Mouse (Mus musculus): ENCODE data around the gene Thsd4. TPM values are rescaled to one million over a fixed set of nuclear protein-coding genes. Genes with fewer than 3 reads are reported as not detected.

Thsd4 gene
- polyA plus RNA-seq, 1 experiment from 2014 or later = 12.3 TPM

DNA sequence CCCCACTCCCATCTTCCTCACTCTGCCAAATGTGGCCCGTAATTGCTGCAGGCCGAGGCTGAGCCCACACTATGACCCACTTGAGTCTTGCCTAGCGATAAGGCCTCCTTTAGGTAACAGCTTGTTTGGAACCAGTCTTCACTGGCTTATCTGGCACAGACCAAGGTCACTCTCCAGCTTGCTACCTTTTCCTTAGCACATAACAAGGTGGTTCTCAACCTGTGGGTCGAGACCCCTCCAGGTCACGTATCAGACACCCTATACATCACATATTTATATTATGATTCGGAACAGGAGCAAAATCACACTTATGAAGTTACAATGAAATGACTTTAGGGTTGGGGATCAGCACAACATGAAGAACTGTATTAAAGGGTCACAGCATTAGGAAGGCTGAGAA is 495.9 kb downstream of the Thsd4 start:
- H3K36me3 ChIP-seq = no peaks in the 10 kb centered on the region
- WGBS = 82% methylated on average over 6 of the region's 6 CpGs
- no peaks in the 10 kb centered on the region for H3K9me3 ChIP-seq
- peaks cover 31% of the 10 kb centered on the region for H3K4me1 ChIP-seq
- no peak overlapping the region for H3K4me2 ChIP-seq (replicated peaks)
- H3K9ac ChIP-seq = no peak overlapping the region
- no peak overlapping the region for H3K27ac ChIP-seq
- ATAC-seq (ENCODE audit: insufficient number of reproducible peaks, insufficient read depth, low FRiP score, low TSS enrichment) = no peak
- no peak overlapping the region for H3K4me3 ChIP-seq
- no peaks in the 10 kb centered on the region for H3K27me3 ChIP-seq

DNA sequence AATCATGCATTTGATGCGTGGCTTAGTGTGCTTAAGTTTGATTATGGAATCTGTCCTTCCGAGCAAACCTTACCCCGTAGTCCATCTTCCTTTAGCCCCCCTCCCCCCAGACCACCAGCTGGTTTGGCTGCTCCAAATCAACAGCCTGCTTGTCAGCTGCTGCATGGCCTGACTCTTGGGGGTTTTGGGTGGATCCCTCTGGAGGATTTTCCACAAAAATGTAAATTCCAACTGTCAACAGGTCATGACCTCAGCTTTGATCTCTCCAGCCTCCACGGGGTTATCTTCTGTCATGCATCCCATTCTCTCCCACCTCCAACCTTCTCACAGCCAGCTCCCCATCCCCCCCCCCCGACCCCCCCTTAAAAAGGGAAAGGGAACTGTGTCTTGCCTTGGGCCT is 496.9 kb downstream of the Thsd4 start:
- 10% methylated on average over 5 of the region's 5 CpGs for WGBS
- Histone ChIP-seq H3K9ac (no peak overlapping the region), H3K36me3 (no peaks in the 10 kb centered on the region), H3K4me3 (no peak overlapping the region), H3K9me3 (no peaks in the 10 kb centered on the region), H3K27me3 (no peaks in the 10 kb centered on the region), H3K27ac (no peak overlapping the region), H3K4me2 (replicated peaks) (no peak overlapping the region), H3K4me1 (peaks cover 31% of the 10 kb centered on the region)
- no peak for ATAC-seq (ENCODE audit: insufficient number of reproducible peaks, insufficient read depth, low FRiP score, low TSS enrichment)

GRCm38 (mm10) chr9:60024545-60024944 is 497.3 kb downstream of the Thsd4 start:
- Histone ChIP-seq H3K4me1 (peaks cover 31% of the 10 kb centered on the region), H3K4me2 (replicated peaks) (no peak overlapping the region), H3K36me3 (no peaks in the 10 kb centered on the region), H3K4me3 (no peak overlapping the region), H3K9me3 (no peaks in the 10 kb centered on the region), H3K9ac (no peak overlapping the region), H3K27ac (no peak overlapping the region), H3K27me3 (no peaks in the 10 kb centered on the region)
- no peak for ATAC-seq (ENCODE audit: insufficient number of reproducible peaks, insufficient read depth, low FRiP score, low TSS enrichment)
- 15% methylated on average over 5 of the region's 5 CpGs for WGBS

- Histone ChIP-seq H3K4me3 (no peak overlapping the region), H3K27me3 (no peaks in the 10 kb centered on the region), H3K36me3 (no peaks in the 10 kb centered on the region), H3K9ac (no peak overlapping the region), H3K4me1 (peaks cover 31% of the 10 kb centered on the region), H3K9me3 (no peaks in the 10 kb centered on the region), H3K27ac (no peak overlapping the region), H3K4me2 (replicated peaks) (no peak overlapping the region)
- no peak for ATAC-seq (ENCODE audit: insufficient number of reproducible peaks, insufficient read depth, low FRiP score, low TSS enrichment)
- WGBS = 50% methylated on average over 3 of the region's 3 CpGs
Observed at GRCm38 (mm10) chr9:60022331-60022730, 499.5 kb downstream of the Thsd4 start.

DNA sequence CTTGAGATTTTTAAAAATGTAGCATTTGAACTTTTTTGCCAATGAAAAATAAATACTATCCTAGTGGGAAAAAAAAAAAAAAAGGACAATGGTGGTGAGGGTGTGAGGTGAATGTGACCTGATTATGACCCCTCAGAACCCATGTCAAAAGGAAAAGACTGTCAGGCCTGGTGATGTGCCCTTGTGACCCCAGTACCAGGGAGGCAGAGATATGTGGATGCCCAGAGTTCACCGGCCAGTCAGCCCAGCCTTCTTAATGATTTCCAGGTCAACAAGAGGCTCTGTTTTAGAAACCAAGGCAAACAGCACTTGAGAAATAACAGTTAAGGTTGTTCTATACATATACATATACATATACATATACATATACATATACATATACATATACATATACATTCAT is 501.4 kb downstream of the Thsd4 start:
- ATAC-seq (ENCODE audit: insufficient number of reproducible peaks, insufficient read depth, low FRiP score, low TSS enrichment) = no peak
- no peak overlapping the region for H3K27ac ChIP-seq
- H3K4me2 ChIP-seq (replicated peaks) = no peak overlapping the region
- H3K4me1 ChIP-seq = peaks cover 27% of the 10 kb centered on the region
- WGBS = 9% methylated on average over 1 of the region's 1 CpGs
- no peak overlapping the region for H3K4me3 ChIP-seq
- no peaks in the 10 kb centered on the region for H3K9me3 ChIP-seq
- H3K27me3 ChIP-seq = no peaks in the 10 kb centered on the region
- H3K36me3 ChIP-seq = no peaks in the 10 kb centered on the region
- no peak overlapping the region for H3K9ac ChIP-seq

DNA sequence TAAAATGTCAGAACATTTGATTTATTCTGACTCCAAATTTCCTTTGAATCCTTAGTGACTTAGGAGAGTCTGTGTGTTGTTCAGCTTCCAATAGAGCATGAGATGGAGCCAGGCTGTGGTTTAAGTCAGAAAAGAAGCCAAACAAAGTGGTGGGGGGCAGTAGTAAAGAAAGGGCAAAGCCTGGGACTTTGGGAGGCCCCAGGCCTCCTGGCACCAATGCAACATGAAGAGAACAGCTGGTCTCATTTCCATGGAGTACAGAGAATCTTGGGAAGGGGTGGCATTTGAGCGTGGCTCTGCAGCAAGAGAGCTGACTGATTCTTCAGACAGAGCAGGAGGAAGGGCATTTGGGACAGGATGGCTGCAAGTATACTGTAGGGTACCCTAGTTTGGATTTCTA is 511.6 kb downstream of the Thsd4 start:
- H3K4me3 ChIP-seq = no peak overlapping the region
- H3K4me1 ChIP-seq = no peaks in the 10 kb centered on the region
- ATAC-seq (ENCODE audit: insufficient number of reproducible peaks, insufficient read depth, low FRiP score, low TSS enrichment) = no peak
- H3K9ac ChIP-seq = no peak overlapping the region
- H3K27me3 ChIP-seq = no peaks in the 10 kb centered on the region
- no peaks in the 10 kb centered on the region for H3K36me3 ChIP-seq
- no peaks in the 10 kb centered on the region for H3K9me3 ChIP-seq
- 75% methylated on average over 1 of the region's 1 CpGs for WGBS
- H3K4me2 ChIP-seq (replicated peaks) = no peak overlapping the region
- H3K27ac ChIP-seq = no peak overlapping the region

- no peak overlapping the region for H3K27ac ChIP-seq
- no peak overlapping the region for H3K4me3 ChIP-seq
- H3K4me1 ChIP-seq = no peaks in the 10 kb centered on the region
- H3K9me3 ChIP-seq = no peaks in the 10 kb centered on the region
- no peaks in the 10 kb centered on the region for H3K36me3 ChIP-seq
- no peak for ATAC-seq (ENCODE audit: insufficient number of reproducible peaks, insufficient read depth, low FRiP score, low TSS enrichment)
- no peak overlapping the region for H3K9ac ChIP-seq
- H3K27me3 ChIP-seq = no peaks in the 10 kb centered on the region
- WGBS = 63% methylated on average over 7 of the region's 7 CpGs
- H3K4me2 ChIP-seq (replicated peaks) = no peak overlapping the region
Observed at GRCm38 (mm10) chr9:60008936-60009335, 512.9 kb downstream of the Thsd4 start.

DNA sequence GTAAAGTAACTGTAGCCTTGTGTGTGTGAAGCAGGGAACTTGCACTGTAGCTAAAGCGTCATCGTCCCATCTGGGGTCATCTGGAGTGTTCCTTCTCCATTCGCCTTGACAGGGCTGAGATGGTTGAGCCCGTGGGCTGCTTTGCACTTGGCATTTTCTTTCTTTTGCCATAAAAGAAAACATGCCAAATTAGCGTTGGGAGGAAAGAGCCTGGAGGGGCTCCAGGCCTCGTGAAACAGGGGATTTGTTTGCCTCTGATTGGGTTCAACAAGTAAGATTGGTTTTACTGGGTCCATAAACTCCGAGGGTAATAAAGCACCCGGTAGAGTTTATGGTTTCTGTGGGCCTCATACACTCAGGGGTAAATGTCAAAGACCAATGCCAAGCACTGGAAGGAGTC is 519.5 kb downstream of the Thsd4 start:
- Histone ChIP-seq H3K4me1 (no peaks in the 10 kb centered on the region), H3K4me2 (replicated peaks) (no peak overlapping the region), H3K27ac (no peak overlapping the region), H3K36me3 (no peaks in the 10 kb centered on the region), H3K9me3 (no peaks in the 10 kb centered on the region), H3K4me3 (no peak overlapping the region), H3K9ac (no peak overlapping the region), H3K27me3 (no peaks in the 10 kb centered on the region)
- ATAC-seq (ENCODE audit: insufficient number of reproducible peaks, insufficient read depth, low FRiP score, low TSS enrichment) = no peak
- WGBS = 89% methylated on average over 8 of the region's 8 CpGs

DNA sequence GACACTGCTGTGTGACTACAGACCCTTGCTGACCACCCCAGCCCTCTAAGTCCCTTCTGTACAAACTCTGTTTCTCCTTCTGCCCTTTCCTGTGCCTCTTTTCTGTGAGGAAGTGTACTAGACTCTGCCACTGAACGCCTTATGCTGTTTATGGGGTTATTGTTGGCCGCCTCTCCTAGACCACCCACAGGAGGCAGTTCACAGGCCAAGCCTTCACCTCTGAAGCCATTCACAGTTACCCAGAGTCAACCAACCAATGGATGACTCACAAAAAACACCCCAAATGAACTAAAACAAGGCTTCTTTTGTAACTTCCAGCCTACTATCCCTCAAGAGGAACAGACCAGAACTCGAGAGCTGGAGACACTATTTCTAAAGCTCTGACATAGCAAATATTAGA is 520.4 kb downstream of the Thsd4 start:
- Histone ChIP-seq H3K4me2 (replicated peaks) (no peak overlapping the region), H3K36me3 (no peaks in the 10 kb centered on the region), H3K27ac (no peak overlapping the region), H3K27me3 (no peaks in the 10 kb centered on the region), H3K9ac (no peak overlapping the region), H3K4me1 (no peaks in the 10 kb centered on the region), H3K4me3 (no peak overlapping the region), H3K9me3 (no peaks in the 10 kb centered on the region)
- WGBS = 71% methylated on average over 3 of the region's 3 CpGs
- ATAC-seq (ENCODE audit: insufficient number of reproducible peaks, insufficient read depth, low FRiP score, low TSS enrichment) = no peak

DNA sequence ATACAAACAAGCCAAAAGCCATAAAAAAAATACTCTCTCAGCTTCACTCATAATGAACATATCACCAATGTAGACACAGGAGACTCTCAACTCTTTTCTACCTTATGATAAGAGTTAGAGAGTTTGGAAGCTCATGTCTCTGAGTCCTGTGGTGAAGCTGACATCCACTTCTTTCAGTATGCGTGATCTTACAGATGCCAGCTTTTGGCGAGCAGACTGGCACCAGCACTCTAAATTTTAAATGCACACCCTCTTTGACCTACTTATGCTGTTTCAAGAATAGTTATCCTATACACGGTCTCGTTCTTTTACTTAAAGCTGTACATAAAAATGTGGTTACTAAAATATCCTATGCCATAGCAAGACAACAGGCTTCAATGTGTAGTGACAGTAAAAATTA is 524.1 kb downstream of the Thsd4 start:
- no peak overlapping the region for H3K27ac ChIP-seq
- H3K9ac ChIP-seq = no peak overlapping the region
- H3K4me1 ChIP-seq = no peaks in the 10 kb centered on the region
- no peak overlapping the region for H3K4me3 ChIP-seq
- no peaks in the 10 kb centered on the region for H3K27me3 ChIP-seq
- H3K36me3 ChIP-seq = no peaks in the 10 kb centered on the region
- no peak for ATAC-seq (ENCODE audit: insufficient number of reproducible peaks, insufficient read depth, low FRiP score, low TSS enrichment)
- 93% methylated on average over 4 of the region's 4 CpGs for WGBS
- no peak overlapping the region for H3K4me2 ChIP-seq (replicated peaks)
- no peaks in the 10 kb centered on the region for H3K9me3 ChIP-seq

DNA sequence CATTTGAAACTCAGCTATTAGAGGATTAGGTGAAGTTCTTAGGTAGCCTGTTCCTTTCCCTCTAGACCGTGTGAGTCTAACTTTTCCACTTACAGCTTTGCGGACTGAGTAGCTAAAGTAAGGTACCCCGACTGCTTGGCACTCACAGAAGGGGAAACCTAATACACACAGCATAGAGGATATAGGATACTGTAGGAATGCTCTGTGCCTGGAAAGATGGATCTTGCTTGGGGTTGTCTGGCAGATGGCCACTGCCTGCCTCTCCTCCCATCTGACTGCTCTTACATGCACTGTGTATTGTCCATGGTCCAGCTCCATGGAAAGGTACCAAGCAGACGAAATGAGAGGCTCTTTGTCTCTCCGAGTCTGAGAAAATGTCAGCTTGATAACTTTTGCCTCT is 530.4 kb downstream of the Thsd4 start:
- peak; percentile 86 for ATAC-seq (ENCODE audit: insufficient number of reproducible peaks, insufficient read depth, low FRiP score, low TSS enrichment)
- peak overlapping the region; percentile 55; the same call in 1 of the 2 replicates for H3K27ac ChIP-seq
- WGBS = 54% methylated on average over 5 of the region's 5 CpGs

DNA sequence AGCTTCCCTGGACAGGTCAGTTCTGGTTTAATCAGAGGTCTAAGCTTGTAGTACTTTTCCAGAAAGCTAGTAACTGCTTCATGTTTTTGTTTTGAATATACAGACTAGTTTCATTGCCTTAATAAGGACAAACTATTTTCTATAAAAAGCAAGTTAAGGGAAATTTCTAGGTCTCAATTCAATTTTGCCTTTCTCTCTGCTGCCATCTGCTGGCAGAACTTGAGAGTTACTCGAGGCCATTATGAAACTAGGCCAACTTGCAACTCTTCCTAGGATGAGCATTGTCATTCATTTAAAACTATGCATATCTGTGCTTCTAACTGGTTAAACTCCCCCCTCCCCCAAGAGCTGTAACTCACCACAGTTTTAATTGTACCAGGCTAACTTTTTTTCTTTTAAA is 532.0 kb downstream of the Thsd4 start:
- WGBS = 3% methylated on average over 1 of the region's 1 CpGs
- no peak overlapping the region for H3K9ac ChIP-seq
- no peaks in the 10 kb centered on the region for H3K9me3 ChIP-seq
- no peak for ATAC-seq (ENCODE audit: insufficient number of reproducible peaks, insufficient read depth, low FRiP score, low TSS enrichment)
- no peak overlapping the region for H3K4me3 ChIP-seq
- H3K4me1 ChIP-seq = no peaks in the 10 kb centered on the region
- H3K4me2 ChIP-seq (replicated peaks) = no peak overlapping the region
- H3K36me3 ChIP-seq = no peaks in the 10 kb centered on the region
- H3K27ac ChIP-seq = no peak overlapping the region
- H3K27me3 ChIP-seq = no peaks in the 10 kb centered on the region

More for the DNA sequence above, 530.4 kb downstream of the Thsd4 start:
- Histone ChIP-seq H3K36me3 (no peaks in the 10 kb centered on the region), H3K4me2 (replicated peaks) (no peak overlapping the region), H3K27me3 (no peaks in the 10 kb centered on the region), H3K4me3 (no peak overlapping the region), H3K9ac (no peak overlapping the region), H3K4me1 (no peaks in the 10 kb centered on the region), H3K9me3 (no peaks in the 10 kb centered on the region)

- Histone ChIP-seq H3K4me3 (no peak overlapping the region), H3K4me1 (no peaks in the 10 kb centered on the region), H3K4me2 (replicated peaks) (no peak overlapping the region), H3K27me3 (no peaks in the 10 kb centered on the region), H3K9me3 (no peaks in the 10 kb centered on the region), H3K9ac (no peak overlapping the region), H3K27ac (no peak overlapping the region), H3K36me3 (no peaks in the 10 kb centered on the region)
- WGBS = 74% methylated on average over 3 of the region's 3 CpGs
- no peak for ATAC-seq (ENCODE audit: insufficient number of reproducible peaks, insufficient read depth, low FRiP score, low TSS enrichment)
Observed at GRCm38 (mm10) chr9:59985900-59986572, 535.8 kb downstream of the Thsd4 start.
